Mouse (Mus musculus) layer of hippocampus, adult 9-11 months (tissue): Measurements from ENCODE around the gene Ttc23.

ENCODE experiments used
- DNase-seq: peaks from one replicate; pipeline ENCODE4 v3.0.0; 2022

The Ttc23 gene

GRCm38 (mm10) chr7:67647277-67647676, at the start of gene Ttc23:
Gene Ttc23 (plus strand): TSS chr7:67647410.
- no peak for DNase-seq

- peak; percentile 66 for DNase-seq
Observed at GRCm38 (mm10) chr7:67598050-67598449, 49.2 kb upstream of the Ttc23 start.

GRCm38 (mm10) chr7:67605114-67605513, 42.1 kb upstream of the Ttc23 start:
- no peak for DNase-seq

- no peak for DNase-seq
Observed at GRCm38 (mm10) chr7:67606250-67606649, 41.0 kb upstream of the Ttc23 start.

- DNase-seq: no peak
Observed at GRCm38 (mm10) chr7:67607669-67608347, 39.4 kb upstream of the Ttc23 start.

GRCm38 (mm10) chr7:67608348-67609024, 38.7 kb upstream of the Ttc23 start:
- DNase-seq: no peak

- DNase-seq: no peak
Observed at GRCm38 (mm10) chr7:67613795-67614463, 33.3 kb upstream of the Ttc23 start.

GRCm38 (mm10) chr7:67614464-67614861, 32.7 kb upstream of the Ttc23 start:
- no peak for DNase-seq

GRCm38 (mm10) chr7:67616890-67617289, 30.3 kb upstream of the Ttc23 start:
- no peak for DNase-seq

- DNase-seq: no peak
Observed at GRCm38 (mm10) chr7:67617646-67618045, 29.6 kb upstream of the Ttc23 start.

- DNase-seq: no peak
Observed at GRCm38 (mm10) chr7:67618316-67618715, 28.9 kb upstream of the Ttc23 start.

- DNase-seq: no peak
Observed at GRCm38 (mm10) chr7:67619836-67620235, 27.4 kb upstream of the Ttc23 start.

GRCm38 (mm10) chr7:67622151-67622550, 25.1 kb upstream of the Ttc23 start:
- no peak for DNase-seq

GRCm38 (mm10) chr7:67626671-67627070, 20.5 kb upstream of the Ttc23 start:
- no peak for DNase-seq

GRCm38 (mm10) chr7:67629681-67630080, 17.5 kb upstream of the Ttc23 start:
- DNase-seq: no peak

- peak; percentile 76 for DNase-seq
Observed at GRCm38 (mm10) chr7:67630817-67631216, 16.4 kb upstream of the Ttc23 start.

GRCm38 (mm10) chr7:67632380-67632779, 14.8 kb upstream of the Ttc23 start:
- DNase-seq: no peak

GRCm38 (mm10) chr7:67634210-67634609, 13.0 kb upstream of the Ttc23 start:
- DNase-seq: no peak

GRCm38 (mm10) chr7:67636161-67636560, 11.0 kb upstream of the Ttc23 start:
- DNase-seq: no peak

GRCm38 (mm10) chr7:67639006-67639405, 8.2 kb upstream of the Ttc23 start:
- peak; percentile 48 for DNase-seq

- DNase-seq: no peak
Observed at GRCm38 (mm10) chr7:67642955-67643354, 4.3 kb upstream of the Ttc23 start.

- DNase-seq: no peak
Observed at GRCm38 (mm10) chr7:67644291-67644690, 2.9 kb upstream of the Ttc23 start.

GRCm38 (mm10) chr7:67644833-67645680, 2.2 kb upstream of the Ttc23 start, which contains the start of gene Lrrc28:
Gene Lrrc28 (minus strand): TSS chr7:67645268.
- DNase-seq: peak; percentile 99
